Mouse (Mus musculus) small intestine, adult 2 months (tissue): ENCODE results near the gene Ddx24. TPM values are rescaled to one million over a fixed set of nuclear protein-coding genes. Genes with fewer than 3 reads are reported as not detected.
A peak's percentile ranks its signal among the peaks of the same experiment; 100 is the strongest.

ENCODE experiments used
- H3K27ac ChIP-seq: fragments of 200-500 bp; 2 replicates; pipeline ENCODE4 v1.5.1; 2012; ENCODE audit warnings: low read depth, low read length, control low read depth, inconsistent platforms; ENCODE audit not compliant: insufficient read depth
- H3K27me3 ChIP-seq: fragments of 200-500 bp; 2 replicates; pipeline ENCODE4 v1.6.1; 2012; ENCODE audit warnings: mild to moderate bottlenecking, moderate library complexity, low read length, inconsistent platforms; ENCODE audit not compliant: control insufficient read depth, insufficient read depth
- H3K36me3 ChIP-seq: fragments of 200-500 bp; 2 replicates; pipeline ENCODE4 v1.6.1; 2012; ENCODE audit warnings: mild to moderate bottlenecking, low read length, control low read depth, inconsistent platforms; ENCODE audit not compliant: control insufficient read depth, insufficient read depth
- H3K4me1 ChIP-seq: fragments of 200-500 bp; 2 replicates; pipeline ENCODE4 v1.6.1; 2012; ENCODE audit warnings: low read length, inconsistent platforms, mixed read lengths; ENCODE audit not compliant: control insufficient read depth, insufficient read depth, insufficient read length
- H3K4me3 ChIP-seq: fragments of 200-500 bp; 2 replicates; pipeline ENCODE4 v1.5.1; 2012; ENCODE audit warnings: low read depth, mild to moderate bottlenecking, control low read depth, inconsistent platforms, low read length, moderate library complexity
- CTCF ChIP-seq: fragments of 200-500 bp; IDR thresholded peaks from 2 replicates; pipeline ENCODE4 v1.5.1; 2012; ENCODE audit warnings: low read depth, mild to moderate bottlenecking, control low read depth, inconsistent platforms, low read length, moderate library complexity, mixed read lengths; ENCODE audit not compliant: insufficient replicate concordance, insufficient read length; ENCODE audit errors: extremely low read depth
- POLR2A ChIP-seq: fragments of 200-500 bp; IDR thresholded peaks from 2 replicates; pipeline ENCODE4 v1.6.1; 2012; ENCODE audit warnings: low read depth, mild to moderate bottlenecking, control low read depth, inconsistent platforms, low read length, moderate library complexity
- WGBS: fragments of 180-500 bp; shearing (Covaris S2); methylation state at CpG from one replicate; pipeline ENCODE4 v1.1.7; 2018; 5-methylcytosine and 5-hydroxymethylcytosine counted together
- polyA plus RNA-seq: library from polyadenylated mRNA; depleted of rRNA; stranded (reverse); fragments of >200 nt; gene quantifications from 2 replicates; pipeline ENCODE4 v1.2.3, GENCODE M21; 2012

The Ddx24 gene
- polyA plus RNA-seq, 1 experiment, result 21.8 TPM

DNA sequence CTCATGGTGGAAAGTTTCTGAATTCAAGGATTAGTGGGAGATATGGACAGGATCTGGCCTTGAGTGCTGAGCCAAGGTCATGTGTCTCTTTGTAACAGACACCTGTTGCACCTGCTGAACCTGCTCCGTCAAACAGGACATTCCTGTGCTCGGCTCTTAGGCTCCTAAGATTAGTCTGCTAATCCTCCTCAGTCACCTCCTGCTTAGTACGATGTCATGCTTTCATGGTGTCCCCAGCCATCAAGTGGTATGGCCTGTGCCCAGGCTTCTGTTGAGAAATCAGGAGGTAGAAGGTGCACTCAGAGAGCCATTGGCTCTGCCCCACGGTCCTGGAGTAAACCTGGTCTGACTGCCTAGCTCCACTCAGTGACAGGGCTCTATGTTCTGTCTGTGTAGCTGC is 54.8 kb downstream of the Ddx24 start:
- WGBS, result 48% methylated on average over 4 of the region's 4 CpGs
- TF ChIP-seq POLR2A, result no peak
- no peak for TF ChIP-seq CTCF
- Histone ChIP-seq H3K27me3 (no peaks in the 10 kb centered on the region), H3K27ac (no peak overlapping the region), H3K4me3 (no peak overlapping the region), H3K36me3 (no peaks in the 10 kb centered on the region), H3K4me1 (no peaks in the 10 kb centered on the region)

DNA sequence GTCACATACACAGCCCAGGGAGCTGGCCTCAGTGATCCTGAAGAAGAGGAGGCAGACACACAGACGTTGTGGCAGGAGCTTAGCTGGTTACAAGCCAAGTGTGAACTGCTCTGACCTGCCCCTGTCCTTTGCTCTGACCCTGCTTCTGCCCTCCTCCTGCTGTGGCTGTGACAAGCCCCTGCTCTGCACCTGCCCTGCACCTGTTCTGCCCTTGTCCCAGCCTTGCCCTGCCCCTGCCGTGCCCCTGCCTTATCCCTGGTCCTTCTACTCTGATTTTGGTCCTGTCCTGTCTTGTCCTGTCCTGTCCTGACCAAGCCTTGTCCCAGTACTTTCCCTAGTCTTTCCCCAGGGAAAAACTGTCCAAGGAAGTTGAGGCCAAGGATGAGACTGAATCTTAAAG is 56.9 kb downstream of the Ddx24 start:
- 18% methylated on average over 2 of the region's 2 CpGs for WGBS
- H3K36me3 ChIP-seq, result no peaks in the 10 kb centered on the region
- no peak overlapping the region for H3K4me3 ChIP-seq
- TF ChIP-seq POLR2A (no peak), CTCF (no peak)
- no peak overlapping the region for H3K27ac ChIP-seq
- no peaks in the 10 kb centered on the region for H3K27me3 ChIP-seq
- no peaks in the 10 kb centered on the region for H3K4me1 ChIP-seq

DNA sequence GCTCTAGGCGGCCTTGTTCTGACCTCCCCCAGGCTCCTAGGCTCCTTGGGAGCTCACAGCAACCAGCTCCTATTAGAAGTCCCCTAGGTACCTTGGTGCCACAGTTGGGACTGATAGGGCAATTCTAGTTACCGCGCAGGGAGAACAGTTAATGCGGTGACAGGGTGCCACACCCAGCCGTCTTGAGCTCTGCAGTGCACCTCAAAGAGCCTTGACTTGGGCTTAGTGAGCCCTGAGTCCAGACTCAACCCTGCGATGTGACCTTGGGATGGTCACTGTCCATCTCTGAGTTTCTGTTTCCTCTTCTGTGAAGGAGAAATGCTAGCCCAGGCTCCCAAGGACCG is 57.3 kb downstream of the Ddx24 start:
- 52% methylated on average over 7 of the region's 7 CpGs for WGBS
- Histone ChIP-seq H3K4me3 (no peak overlapping the region), H3K27me3 (no peaks in the 10 kb centered on the region), H3K36me3 (no peaks in the 10 kb centered on the region), H3K27ac (no peak overlapping the region), H3K4me1 (no peaks in the 10 kb centered on the region)
- TF ChIP-seq POLR2A (no peak), CTCF (no peak)

DNA sequence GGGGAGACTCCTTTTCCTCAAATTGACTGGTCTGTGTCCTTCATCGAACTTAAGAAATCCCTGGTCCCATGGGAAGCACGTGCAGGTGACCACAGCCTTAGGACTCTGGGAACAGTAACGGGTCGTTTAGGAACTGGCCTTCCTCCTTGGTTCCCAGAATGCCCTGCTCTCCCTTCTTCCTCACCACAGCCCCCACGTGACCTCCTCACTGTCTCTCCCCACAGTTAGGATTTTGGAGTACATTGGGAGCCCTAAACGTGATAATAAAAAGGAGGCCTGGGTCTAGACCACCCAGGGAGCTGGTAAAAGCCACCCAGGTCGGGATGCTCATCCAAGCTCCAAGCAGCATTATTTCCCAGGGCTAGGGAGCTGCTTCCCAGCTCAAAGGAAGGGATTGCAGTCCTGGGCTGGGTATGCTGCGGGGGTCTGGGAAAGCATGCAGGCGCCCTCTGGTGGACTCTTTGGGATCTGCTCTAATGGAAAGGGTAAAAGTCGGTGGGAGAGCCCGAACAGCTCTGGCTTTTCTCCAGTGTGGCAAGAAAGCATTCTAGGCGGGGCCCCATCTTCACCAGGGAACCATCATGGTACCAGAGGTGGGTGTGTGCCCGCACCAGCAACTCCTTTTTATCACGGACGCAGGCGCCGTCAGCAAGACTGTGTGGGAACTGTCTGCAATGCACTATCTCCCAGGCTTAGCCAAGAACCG is 57.9 kb downstream of the Ddx24 start:
- 18% methylated on average over 18 of the region's 18 CpGs for WGBS
- H3K27me3 ChIP-seq, result no peaks in the 10 kb centered on the region
- H3K4me1 ChIP-seq, result no peaks in the 10 kb centered on the region
- peak; percentile 87 for TF ChIP-seq CTCF
- no peak for TF ChIP-seq POLR2A
- no peaks in the 10 kb centered on the region for H3K36me3 ChIP-seq
- H3K4me3 ChIP-seq, result no peak overlapping the region
- no peak overlapping the region for H3K27ac ChIP-seq

DNA sequence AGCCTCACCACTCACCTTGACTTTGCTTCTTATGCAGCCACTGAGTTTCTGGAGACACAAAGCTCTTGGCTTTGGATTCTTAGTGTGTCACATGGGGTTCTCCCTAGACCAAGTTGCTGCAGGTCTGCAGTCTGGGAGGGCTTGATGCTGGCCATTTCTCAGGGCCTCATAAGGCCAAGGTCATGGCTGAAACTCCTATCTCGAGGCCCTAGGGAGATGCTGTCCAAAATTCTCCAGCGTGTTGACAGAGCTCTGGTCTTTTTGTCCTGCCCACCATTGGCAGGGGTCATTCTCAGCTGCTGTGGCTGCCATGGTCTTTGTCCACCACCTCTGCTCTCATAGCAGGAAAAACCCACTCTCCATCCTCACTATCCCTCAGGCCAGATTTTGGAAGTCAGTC is 58.5 kb downstream of the Ddx24 start:
- 67% methylated on average over 2 of the region's 2 CpGs for WGBS
- no peak overlapping the region for H3K27ac ChIP-seq
- H3K4me3 ChIP-seq, result no peak overlapping the region
- H3K27me3 ChIP-seq, result no peaks in the 10 kb centered on the region
- no peaks in the 10 kb centered on the region for H3K36me3 ChIP-seq
- TF ChIP-seq POLR2A, result no peak
- no peak for TF ChIP-seq CTCF
- H3K4me1 ChIP-seq, result no peaks in the 10 kb centered on the region

DNA sequence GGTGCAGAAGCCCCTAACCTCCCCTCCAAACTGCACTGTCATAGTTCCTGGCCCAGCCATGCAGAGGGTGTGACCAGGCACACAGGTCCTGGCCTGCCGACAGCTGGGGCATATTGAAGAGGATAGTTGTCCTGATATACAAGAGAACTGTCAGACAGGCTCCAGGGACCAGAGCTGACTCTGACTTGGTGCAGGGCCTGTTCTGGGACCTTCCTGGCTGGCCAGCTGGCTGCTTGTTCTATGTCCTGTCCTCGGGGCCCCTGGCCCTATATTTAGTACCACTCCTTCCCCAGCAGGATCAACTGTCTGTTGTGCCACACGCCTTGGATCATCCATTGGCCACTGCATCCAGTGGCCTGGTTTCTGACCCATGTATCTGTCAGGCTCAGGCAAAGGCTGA is 63.3 kb downstream of the Ddx24 start:
- no peaks in the 10 kb centered on the region for H3K36me3 ChIP-seq
- no peak overlapping the region for H3K27ac ChIP-seq
- no peak overlapping the region for H3K4me3 ChIP-seq
- no peak for TF ChIP-seq CTCF
- no peak for TF ChIP-seq POLR2A
- H3K4me1 ChIP-seq, result no peaks in the 10 kb centered on the region
- WGBS, result 75% methylated on average over 3 of the region's 3 CpGs
- no peaks in the 10 kb centered on the region for H3K27me3 ChIP-seq

DNA sequence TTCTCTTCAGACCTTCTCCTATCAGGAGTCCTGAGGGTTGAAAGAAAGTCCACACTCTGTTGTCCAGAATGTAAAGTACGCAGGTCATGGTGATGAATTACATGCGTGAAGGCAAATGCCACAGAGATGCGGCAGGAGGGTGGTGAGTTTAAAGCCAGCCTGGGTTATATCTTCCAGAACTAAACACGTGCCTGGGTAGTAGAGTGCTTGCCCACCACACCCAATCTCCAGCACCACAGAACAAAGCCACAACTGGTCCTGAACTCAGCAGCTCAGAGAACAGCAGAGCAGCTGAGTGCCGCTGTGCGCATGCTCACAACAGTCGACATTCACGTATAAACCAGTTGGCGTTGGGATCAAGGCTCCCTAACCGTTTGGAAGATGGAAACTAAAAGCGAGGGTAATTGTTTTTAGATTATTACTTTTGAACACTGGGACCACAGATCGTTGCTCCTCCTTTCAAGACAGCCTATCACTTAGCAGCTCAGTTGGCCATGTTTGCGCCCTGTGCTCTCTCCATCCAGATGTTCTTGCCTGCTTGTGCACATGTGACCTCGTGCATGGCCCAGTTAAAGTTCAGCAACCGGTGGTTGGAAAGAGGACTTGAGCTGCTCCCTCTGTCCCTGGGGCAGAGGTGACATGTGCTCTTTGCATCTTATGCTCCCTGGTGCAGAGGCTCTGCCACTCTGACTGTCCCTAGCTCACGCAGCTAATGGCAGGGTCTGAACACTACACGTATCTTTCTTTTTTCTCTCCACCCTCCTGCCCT is 63.9 kb downstream of the Ddx24 start:
- no peaks in the 10 kb centered on the region for H3K27me3 ChIP-seq
- H3K27ac ChIP-seq, result no peak overlapping the region
- H3K36me3 ChIP-seq, result no peaks in the 10 kb centered on the region
- no peak overlapping the region for H3K4me3 ChIP-seq
- H3K4me1 ChIP-seq, result no peaks in the 10 kb centered on the region
- TF ChIP-seq CTCF, result no peak
- no peak for TF ChIP-seq POLR2A
- 83% methylated on average over 17 of the region's 17 CpGs for WGBS

DNA sequence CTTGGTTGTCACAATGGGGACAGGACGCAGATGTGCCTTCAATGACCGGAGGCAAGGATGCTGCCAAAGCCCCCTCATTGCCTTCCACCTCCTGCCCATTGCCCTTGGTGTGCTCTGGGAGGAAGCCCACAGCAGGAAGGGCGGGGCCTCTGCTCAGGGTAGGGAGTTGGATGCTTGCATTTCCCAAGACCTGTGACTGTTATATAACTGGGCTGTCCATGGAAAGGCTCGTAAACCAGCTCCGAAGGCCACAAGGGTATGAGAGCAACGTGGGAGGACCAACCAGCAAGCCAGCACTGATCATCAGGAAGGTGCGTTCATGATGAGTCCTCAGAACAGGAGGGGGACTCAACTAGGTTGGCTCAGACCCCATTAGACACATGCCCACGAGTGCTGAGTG is 64.8 kb downstream of the Ddx24 start:
- TF ChIP-seq CTCF (no peak), POLR2A (no peak)
- Histone ChIP-seq H3K36me3 (no peaks in the 10 kb centered on the region), H3K4me3 (no peak overlapping the region), H3K4me1 (no peaks in the 10 kb centered on the region), H3K27me3 (no peaks in the 10 kb centered on the region), H3K27ac (no peak overlapping the region)
- 70% methylated on average over 8 of the region's 8 CpGs for WGBS
